Mouse (Mus musculus): ENCODE measurements around the gene Speer4d.
"Not testable (repeated sequence)": the region's sequence is repeated elsewhere in the genome, so short reads cannot be mapped to it uniquely, and the experiment has no call there.

Speer4d gene

DNA sequence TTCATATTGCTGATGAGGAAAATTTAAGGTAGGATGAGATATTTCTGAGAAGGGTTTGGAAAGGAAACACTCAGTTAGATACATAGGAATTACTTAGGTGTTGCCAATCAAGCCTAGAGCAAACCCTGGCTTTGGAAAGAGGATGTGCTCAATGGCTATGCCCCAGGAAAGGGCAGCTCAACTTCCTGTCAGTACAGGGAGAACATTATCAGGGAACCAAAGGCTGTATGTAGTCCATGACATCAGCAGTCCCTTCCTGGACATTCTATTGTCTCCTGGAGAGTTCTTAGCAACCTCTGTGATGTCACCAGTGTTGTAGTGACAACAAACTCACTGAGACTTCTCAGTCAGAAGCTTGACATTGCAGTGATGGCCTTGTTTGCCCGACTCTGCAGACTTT lies at the start of gene Speer4d:
Speer4d (plus strand) TSS at position 301 of the 400 bp plus-strand sequence.
- DNase-seq (ENCODE audit: low spot score in 2 of 2) = not testable (repeated sequence)

DNA sequence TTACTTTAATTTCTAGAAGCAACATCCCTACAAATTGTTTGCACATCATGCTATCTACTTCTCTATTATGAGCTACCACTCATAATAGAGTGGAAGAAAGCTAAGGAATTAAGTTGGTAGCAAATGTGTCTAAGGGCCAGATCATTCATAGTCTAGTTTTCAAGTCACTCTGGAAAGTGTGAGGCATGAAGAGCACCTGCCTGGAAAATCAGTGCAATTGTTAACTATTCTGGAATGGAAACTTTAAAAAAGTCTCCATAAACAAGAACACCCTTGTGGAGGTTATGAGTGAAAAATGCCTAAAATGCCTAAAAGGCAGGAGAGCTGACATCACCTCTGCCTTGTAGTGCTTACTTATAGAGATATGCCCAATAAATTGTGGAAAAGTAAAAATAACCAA lies 45.1 kb upstream of the Speer4d start:
- DNase-seq (ENCODE audit: low spot score in 2 of 2) = not testable (repeated sequence)

DNA sequence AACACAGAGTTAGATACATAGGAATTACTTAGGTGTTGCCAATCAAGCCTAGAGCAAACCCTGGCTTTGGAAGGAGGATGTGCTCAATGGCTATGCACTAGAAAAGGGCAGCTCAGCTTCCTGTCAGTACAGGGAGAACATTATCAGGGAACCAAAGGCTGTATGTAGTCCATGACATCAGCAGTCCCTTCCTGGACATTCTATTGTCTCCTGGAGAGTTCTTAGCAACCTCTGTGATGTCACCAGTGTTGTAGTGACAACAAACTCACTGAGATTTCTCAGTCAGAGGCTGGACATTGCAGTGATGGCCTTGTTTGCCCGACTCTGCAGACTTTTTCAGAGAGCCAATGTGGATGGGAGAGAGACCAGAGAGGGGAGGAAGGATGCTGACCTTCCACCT lies 41.8 kb upstream of the Speer4d start, which contains the start of gene Gm21083:
Gm21083 (plus strand) TSS at position 301 of the 400 bp plus-strand sequence.
- DNase-seq (ENCODE audit: low spot score in 2 of 2) = not testable (repeated sequence)

DNA sequence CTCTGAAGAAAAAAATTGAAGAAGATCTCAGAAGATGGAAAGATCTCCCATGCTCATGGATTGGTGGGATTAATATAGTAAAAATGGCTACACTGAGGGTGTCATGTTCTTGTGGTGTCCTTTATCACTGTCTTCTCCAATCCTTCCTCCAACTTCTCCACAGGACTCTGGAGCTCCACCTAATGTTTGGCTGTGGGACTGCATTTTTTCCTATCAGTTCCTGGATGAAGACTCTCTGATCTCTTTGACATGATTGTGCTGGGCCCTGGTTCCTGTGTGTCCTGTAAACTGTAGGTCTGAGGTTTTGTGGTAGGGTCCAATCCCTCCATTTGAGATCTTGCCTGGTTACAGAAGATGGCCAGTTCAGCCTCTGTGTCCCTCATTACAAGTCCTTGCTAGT lies 32.5 kb upstream of the Speer4d start:
- not testable (repeated sequence) for DNase-seq (ENCODE audit: low spot score in 2 of 2)

DNA sequence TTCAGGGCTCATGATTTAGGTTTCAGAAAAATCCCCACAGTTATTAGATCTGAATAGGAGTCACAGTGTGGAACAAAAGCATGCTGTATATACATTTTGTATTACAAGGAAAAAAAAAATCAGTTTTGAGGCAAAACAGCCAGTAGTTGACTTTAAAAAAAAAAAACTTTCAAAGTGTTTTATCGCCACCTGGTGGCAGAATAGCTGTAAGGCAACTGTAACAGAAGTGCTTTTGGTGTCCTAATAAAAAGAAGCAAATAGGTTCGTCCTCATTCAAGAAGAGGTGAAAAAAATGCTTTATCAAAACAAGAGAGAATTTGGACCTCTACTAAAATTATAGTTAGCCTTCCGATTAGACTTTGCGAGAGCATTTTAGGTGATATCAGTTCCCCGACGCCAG lies 30.6 kb upstream of the Speer4d start:
- not testable (repeated sequence) for DNase-seq (ENCODE audit: low spot score in 2 of 2)

DNA sequence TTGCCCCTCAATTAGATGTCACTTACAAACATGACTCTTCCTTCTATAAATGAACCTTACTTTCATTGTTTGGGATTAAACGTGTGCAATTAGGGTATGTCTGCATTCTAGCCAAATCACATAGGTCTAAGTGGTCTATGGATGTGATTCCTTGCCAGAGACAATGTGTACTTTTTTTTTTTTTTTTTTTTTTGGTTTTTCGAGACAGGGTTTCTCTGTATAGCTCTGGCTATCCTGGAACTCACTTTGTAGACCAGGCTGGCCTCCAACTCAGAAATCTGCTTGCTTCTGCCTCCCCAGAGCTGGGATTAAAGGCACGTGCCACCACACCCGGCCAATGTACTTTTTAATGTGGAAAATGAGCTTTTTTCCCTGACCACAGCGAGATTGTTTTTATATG lies 28.2 kb upstream of the Speer4d start:
- DNase-seq (ENCODE audit: low spot score in 2 of 2) = not testable (repeated sequence)

DNA sequence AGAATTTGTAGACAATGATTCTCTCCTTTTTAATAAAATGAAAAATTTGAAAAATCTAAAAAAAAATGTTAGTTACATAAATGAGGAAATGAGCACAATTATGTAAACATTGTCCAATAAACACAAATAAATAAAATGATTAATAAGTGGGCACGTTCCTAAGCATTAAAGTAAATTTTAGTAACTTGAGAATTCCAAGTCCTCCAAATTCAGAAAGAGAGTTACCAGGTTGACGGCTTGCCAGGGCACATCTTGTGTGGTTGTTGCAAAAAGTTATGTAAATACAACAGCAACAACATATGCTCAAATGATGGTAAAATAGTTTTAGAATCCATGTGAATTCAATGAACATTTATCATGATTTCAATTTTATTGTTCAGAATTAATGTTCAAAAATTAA lies 27.3 kb upstream of the Speer4d start:
- not testable (repeated sequence) for DNase-seq (ENCODE audit: low spot score in 2 of 2)

DNA sequence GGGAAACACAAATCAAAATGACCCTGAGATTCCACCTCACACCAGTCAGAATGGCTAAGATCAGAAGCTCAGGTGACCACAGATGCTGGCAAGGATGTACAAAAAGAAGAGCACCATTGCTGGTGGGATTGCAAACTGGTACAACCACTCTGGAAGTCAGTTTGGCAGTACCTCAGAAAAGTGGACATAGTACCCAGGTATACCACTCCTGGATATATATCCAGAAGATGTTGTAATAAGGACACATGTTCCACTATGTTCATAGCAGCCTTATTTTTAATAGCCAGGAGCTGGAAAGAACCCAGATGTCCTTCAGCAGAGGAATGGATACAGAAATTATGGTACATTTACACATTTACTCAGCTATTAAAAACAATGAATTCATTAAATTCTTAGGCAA lies 20.0 kb upstream of the Speer4d start:
- DNase-seq (ENCODE audit: low spot score in 2 of 2) = not testable (repeated sequence)

DNA sequence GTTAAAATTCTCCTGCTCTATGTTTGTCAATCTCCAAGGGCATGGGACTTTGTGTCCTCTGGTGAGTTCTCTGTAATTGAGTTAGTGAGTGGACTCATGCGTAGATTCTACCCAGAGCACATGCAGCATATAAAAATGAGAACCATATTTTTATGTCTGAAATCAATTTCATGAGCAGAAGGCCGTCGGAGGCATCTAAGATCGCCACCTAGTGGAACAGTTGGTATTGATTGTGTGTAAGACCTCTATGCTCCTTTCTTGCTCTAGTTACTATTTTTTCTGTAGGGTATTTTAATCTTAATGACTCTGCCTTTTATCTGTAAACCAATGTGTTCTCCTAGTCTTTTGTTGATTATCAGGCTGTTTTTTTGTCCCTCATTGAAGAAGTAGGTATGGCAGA lies 18.5 kb upstream of the Speer4d start:
- not testable (repeated sequence) for DNase-seq (ENCODE audit: low spot score in 2 of 2)

DNA sequence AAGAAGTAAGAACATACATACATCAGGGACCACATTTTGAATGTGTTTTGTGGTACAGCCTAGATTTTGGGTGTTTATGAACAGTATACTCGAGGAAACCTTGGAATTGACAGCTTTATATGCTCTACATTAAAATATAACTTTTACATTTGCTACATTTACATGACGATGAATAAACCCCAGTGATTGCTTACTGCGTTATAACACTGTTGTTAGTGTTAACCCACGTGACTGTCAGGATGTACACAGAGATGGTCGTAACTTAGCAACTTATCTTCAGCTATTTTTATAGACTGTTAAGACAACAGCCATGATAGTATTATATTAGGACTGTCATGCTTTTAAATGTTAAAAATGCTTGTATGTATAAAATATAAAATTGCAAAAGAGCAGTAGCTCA lies 17.4 kb upstream of the Speer4d start:
- not testable (repeated sequence) for DNase-seq (ENCODE audit: low spot score in 2 of 2)

DNA sequence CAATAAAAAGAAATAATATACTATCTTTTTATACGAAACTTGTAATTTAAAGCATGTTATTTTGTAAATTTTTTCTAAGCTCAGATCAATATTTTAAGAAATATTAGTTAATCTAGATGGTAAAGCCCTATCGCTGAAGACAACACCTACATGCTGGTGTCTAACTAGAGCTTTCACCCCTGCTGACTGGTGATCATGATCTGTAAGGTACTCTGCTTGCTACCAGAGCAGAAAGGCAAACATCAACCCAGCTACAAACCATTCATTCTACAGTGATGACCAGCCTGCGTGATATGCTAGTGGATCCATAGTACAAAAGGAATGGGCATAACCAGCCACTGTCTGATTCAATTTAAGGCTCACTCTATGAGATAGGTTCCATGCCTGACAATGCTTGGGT lies 16.9 kb upstream of the Speer4d start:
- not testable (repeated sequence) for DNase-seq (ENCODE audit: low spot score in 2 of 2)

DNA sequence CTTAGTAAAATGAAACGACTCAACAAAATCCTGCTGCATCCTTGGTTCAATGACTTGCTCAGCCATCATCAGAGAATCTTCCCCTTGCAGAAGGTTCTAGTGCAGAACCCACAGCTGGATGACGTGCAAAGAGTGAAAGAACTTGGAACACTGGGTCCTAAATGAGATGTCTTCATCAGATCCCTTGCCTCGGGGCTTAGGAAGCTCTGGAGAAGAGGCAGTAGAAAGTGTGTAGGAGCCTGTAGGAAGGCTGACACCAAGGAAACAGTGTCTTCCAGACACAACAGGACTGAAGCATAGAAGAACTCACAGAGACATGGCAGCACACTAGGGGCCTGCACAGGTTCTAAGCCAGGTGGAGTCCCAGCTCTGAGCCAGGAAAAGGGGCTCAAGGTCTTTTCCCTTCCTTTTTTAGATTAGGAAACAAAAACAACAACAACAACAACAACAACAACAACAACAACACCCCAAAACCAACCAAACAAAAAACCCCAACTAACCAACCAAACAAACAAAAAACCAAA lies 16.4 kb upstream of the Speer4d start:
- not testable (repeated sequence) for DNase-seq (ENCODE audit: low spot score in 2 of 2)

DNA sequence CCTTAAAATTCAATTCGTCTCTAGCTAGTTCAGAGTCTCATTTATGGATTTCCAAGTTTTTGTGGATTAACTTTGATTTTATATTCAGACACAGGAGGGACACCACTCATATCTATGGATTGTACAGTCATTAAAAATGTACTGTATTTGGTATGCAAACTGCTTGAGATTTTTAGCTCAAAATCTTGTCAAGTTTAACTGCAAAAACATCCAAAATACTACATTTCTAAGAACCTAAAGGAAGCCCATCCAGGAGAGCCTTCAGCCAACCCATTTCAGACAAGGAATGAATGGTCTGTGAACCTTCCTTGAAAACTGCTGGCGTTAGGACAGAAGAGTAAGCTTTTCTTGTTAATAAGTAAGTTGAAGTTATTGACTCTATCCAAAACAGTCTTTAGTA lies 15.9 kb upstream of the Speer4d start:
- not testable (repeated sequence) for DNase-seq (ENCODE audit: low spot score in 2 of 2)

DNA sequence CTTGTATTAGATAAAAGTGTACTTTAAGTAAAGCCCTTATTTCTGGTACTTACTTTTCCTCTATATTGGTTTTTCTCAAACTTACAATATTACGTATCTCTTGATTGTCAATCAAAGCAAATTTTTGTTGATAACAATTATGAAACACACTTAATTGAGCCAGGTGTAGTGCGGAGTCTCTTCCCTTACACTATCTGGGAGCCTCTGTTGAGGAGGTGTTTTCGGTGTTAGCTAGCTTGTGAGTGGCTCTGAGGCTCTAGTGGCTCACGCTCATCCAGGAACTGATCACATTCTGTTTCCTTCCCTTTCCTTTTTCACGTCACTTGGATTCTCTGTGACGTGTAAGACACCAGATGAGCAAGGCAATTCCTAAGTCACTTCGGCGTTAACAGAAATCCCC lies 15.3 kb upstream of the Speer4d start:
- not testable (repeated sequence) for DNase-seq (ENCODE audit: low spot score in 2 of 2)

DNA sequence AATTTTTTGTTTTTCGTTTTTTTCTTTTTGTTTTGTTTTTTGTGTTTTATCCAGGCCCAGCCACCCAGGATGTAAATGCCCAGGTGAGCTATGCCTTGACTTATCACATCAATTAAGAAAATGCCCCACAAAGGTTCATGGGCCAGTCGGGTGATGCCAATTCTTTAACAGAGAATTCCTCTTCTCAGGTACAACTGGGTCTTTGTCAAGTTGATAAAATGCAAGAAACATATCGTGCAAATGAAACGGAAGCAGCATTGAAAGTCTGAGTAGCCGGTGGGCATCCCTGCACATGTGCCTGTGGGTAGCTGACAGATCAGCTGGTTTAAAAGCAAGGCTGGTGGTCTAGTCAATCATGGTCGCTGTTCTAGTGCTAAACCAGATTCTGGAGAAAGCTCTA lies 12.2 kb upstream of the Speer4d start:
- DNase-seq (ENCODE audit: low spot score in 2 of 2) = peak in 1 of 2 experiments; percentile 5

DNA sequence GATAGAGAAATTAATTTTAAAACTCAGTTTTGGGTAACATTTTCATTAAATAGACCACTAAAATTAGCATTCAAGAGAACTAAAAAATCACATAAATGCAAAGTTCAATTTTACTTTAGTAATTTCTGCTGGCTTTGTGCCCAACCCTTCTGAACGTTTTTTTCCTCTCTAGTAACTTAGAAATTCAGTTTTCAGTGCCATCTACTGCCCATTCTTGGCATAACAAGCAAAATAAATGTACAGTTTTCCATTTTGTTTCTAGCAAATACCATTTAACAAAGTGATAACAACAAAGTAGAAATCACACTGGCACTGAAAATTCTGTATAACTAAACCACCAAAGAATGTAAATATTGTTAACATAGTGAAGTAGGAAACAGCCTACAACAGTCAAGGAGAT lies 8.2 kb upstream of the Speer4d start:
- DNase-seq (ENCODE audit: low spot score in 2 of 2) = not testable (repeated sequence)

DNA sequence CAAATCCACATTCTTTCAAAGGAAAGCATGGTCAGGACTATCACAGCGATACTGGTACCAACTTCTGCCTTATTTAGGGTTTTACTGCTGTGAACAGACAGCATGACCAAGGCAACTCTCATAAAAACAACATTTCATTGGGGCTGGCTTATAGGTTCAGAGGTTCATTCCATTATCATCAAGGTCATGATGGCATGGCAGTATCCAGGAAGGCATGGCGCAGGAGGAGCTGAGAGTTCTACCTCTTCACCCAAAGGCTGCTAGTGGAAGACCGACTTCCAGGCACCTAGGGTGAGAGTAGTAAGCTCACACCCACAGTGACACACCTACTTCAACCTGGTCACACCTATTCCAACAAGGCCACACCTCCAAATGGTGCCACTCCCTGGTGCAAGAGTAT lies 2.7 kb upstream of the Speer4d start:
- DNase-seq (ENCODE audit: low spot score in 2 of 2) = not testable (repeated sequence)

DNA sequence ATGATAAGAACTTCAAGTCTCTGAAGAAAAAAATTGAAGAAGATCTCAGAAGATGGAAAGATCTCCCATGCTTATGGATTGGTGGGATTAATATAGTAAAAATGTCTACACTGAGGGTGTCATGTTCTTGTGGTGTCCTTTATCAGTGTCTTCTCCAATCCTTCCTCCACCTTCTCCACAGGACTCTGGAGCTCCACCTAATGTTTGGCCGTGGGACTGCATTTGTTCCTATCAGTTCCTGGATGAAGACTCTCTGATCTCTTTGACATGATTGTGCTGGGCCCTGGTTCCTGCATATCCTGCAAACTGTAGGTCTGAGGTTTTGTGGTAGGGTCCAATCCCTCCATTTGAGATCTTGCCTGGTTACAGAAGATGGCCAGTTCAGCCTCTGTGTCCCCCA lies 9.3 kb downstream of the Speer4d start:
- not testable (repeated sequence) for DNase-seq (ENCODE audit: low spot score in 2 of 2)

DNA sequence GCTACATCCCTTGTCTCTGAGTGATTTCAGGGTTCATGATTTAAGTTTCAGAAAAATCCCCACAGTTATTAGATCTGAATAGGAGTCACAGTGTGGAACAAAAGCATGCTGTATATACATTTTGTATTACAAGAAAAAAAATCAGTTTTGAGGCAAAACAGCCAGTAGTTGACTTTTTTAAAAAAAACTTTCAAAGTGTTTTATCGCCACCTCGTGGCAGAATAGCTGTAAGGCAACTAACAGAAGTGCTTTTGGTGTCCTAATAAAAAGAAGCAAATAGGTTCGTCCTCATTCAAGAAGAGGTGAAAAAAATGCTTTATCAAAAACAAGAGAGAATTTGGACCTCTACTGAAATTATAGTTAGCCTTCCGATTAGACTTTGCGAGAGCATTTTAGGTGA lies 11.2 kb downstream of the Speer4d start:
- DNase-seq (ENCODE audit: low spot score in 2 of 2) = peak in 1 of 2 experiments; percentile 14

DNA sequence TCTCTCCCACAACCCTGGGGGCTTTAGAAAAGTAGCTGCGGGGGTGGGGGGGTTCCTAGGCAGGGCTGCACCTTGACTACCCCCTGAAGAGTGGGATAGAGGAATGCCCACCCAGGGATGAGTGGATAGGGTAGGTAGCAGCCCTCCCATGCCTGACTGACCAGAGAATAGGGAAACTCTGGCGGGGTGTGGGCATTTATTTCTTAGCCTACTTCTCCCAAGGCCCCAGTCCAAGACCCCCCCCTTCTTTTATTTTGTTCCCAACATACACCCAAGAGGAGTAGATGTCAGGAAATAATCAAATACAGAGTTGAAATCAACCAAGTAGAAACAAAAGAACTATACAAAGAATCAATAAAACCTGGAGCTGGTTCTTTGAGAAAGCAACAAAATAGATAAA lies 18.8 kb downstream of the Speer4d start:
- DNase-seq (ENCODE audit: low spot score in 2 of 2) = not testable (repeated sequence)

DNA sequence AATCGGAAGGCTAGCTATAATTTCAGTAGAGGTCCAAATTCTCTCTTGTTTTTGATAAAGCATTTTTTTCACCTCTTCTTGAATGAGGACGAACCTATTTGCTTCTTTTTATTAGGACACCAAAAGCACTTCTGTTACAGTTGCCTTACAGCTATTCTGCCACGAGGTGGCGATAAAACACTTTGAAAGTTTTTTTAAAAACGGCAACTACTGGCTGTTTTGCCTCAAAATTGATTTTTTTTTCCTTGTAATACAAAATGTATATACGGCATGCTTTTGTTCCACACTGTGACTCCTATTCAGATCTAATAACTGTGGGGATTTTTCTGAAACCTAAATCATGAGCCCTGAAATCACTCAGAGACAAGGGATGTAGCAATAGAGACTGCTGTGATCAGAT lies 26.8 kb downstream of the Speer4d start:
- DNase-seq (ENCODE audit: low spot score in 2 of 2) = not testable (repeated sequence)

DNA sequence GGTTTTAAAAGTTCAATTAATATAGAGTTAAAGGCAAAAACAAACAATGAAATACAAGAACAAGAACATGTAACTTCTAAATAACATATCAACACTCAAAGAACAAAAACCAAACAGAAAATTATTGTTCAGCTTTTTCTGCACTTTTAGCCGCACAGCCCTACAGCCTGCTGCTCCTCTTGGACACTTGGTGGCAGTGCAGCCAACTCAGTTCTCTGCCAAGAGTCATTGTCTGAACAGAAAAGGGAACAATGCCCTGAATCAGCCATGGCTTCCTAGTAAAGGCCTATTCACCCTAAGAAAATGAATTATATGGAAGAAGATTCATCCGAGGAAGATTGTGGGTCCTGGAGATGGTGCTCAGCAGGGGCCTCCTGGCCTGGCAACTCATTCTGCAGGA lies 33.5 kb downstream of the Speer4d start:
- not testable (repeated sequence) for DNase-seq (ENCODE audit: low spot score in 2 of 2)

DNA sequence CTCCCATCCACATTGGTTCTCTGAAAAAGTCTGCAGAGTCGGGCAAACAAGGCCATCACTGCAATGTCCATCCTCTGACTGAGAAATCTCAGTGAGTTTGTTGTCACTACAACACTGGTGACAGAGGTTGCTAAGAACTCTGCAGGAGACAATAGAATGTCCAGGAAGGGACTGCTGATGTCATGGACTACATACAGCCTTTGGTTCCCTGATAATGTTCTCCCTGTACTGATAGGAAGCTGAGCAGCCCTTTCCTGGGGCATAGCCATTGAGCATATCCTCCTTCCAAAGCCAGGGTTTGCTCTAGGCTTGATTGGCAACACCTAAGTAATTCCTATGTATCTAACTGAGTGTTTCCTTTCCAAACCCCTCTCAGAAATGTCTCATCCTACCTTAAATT lies 38.1 kb downstream of the Speer4d start, which contains the start of gene 4930572O03Rik:
4930572O03Rik (minus strand) TSS at position 101 of the 400 bp plus-strand sequence.
- DNase-seq (ENCODE audit: low spot score in 2 of 2) = not testable (repeated sequence)

DNA sequence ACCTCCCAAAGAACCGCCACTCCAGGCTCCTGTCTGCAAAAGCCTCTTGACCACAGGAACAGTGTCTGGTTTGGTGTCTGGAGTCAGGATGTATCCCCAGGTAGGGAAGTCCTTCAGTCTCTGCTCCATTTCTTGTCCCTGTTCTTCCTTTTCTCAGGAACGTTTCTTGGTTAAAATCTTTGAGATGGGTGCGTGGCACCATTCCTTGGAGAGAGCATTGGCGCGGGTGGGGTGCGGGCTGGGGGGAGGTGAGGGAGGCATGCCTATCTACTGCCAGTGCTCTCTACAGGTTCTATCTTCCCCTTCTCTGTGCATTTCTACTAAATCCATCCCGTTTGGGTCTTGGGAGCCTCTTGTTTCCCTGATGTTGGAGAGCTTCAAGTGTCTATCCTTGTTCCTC lies 45.0 kb downstream of the Speer4d start:
- DNase-seq (ENCODE audit: low spot score in 2 of 2) = not testable (repeated sequence)
